Mouse (Mus musculus) bone marrow, adult 2 months (tissue): ENCODE data around the gene Foxj1.

ENCODE experiments used
- CTCF ChIP-seq: fragments of 200-500 bp; IDR thresholded peaks from 2 replicates; pipeline ENCODE4 v1.5.1; 2011; ENCODE audit warnings: low read length, control low read depth; ENCODE audit not compliant: control insufficient read depth, insufficient read depth
- POLR2A ChIP-seq: fragments of 200-500 bp; IDR thresholded peaks from 2 replicates; pipeline ENCODE4 v1.6.1; 2011; ENCODE audit warnings: low read depth, mild to moderate bottlenecking, control low read depth, low read length, borderline replicate concordance; ENCODE audit not compliant: control insufficient read depth

DNA sequence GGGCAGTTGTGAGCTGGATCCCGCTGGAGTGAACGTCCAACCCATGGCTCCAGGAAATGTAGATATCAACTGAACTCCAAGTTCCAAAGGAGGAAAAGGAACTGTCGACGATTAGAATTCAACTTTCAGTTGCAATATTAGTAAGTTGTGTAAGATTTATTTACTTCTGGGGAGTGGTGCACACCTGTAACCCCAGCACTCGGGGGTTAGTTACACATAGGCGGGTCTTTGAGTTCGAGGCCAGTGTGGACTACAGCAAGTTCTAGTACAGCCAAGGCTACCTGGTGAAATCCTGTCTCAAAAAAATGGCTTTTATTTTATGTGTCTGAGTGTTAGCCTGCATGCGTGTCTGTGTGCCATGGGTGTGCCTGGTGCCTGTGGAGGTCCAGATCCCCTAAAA, 18.3 kb upstream of the Foxj1 start:
- TF ChIP-seq CTCF (no peak), POLR2A (no peak)
